Mouse (Mus musculus): ENCODE measurements around the gene Il1r1. TPM values are rescaled to one million over a fixed set of nuclear protein-coding genes. Genes with fewer than 3 reads are reported as not detected.

The Il1r1 gene
- total and polyA plus RNA-seq, 3 experiments, result 1.4 to 3.1 TPM; not detected in 1

- DNase-seq (ENCODE audit: low read depth, low spot score), result no peak
- Histone ChIP-seq H3K9ac (ENCODE audit: control insufficient read depth, low read depth, low read length, poor library complexity, severe bottlenecking) (no peak overlapping the region), H3K27ac (ENCODE audit: control insufficient read depth, low read depth, low read length) (no peak overlapping the region), H3K4me3 (ENCODE audit: control insufficient read depth in 1 of 2, insufficient read depth in 1 of 2, low read depth in 2 of 2, low read length in 2 of 2) (no peak overlapping the region), H3K9me3 (replicated peaks; ENCODE audit: insufficient read depth, low read length) (no peaks in the 10 kb centered on the region), H3K79me2 (ENCODE audit: control insufficient read depth, insufficient read depth, low read length, poor library complexity) (no peaks in the 10 kb centered on the region), H3K27me3 (ENCODE audit: control insufficient read depth in 1 of 2, insufficient read depth in 2 of 2, low read length in 2 of 2) (no peaks in the 10 kb centered on the region), H3K4me1 (ENCODE audit: control insufficient read depth in 1 of 2, insufficient read depth in 2 of 2, low read length in 2 of 2) (peaks cover 0 to 9% of the 10 kb centered on the region in 2 experiments; a peak in 2 of 4 replicates), H3K36me3 (ENCODE audit: control insufficient read depth in 1 of 2, insufficient read depth in 2 of 2, low read length in 2 of 2) (peaks cover 0 to 3% of the 10 kb centered on the region in 2 experiments; a peak in 2 of 4 replicates)
- TF ChIP-seq TAL1 (IDR thresholded peaks at IDR 0.05; ENCODE audit: low read length), result no peak
- no peak for TF ChIP-seq JUND (IDR thresholded peaks at IDR 0.05; ENCODE audit: low read depth, low read length)
- no peak for TF ChIP-seq MAZ (IDR thresholded peaks at IDR 0.05; ENCODE audit: low read depth, low read length)
- TF ChIP-seq MXI1 (IDR thresholded peaks at IDR 0.05; ENCODE audit: low read depth, low read length), result no peak
- TF ChIP-seq ZMIZ1 (IDR thresholded peaks at IDR 0.05; ENCODE audit: low read depth, low read length), result no peak
- TF ChIP-seq CHD2 (IDR thresholded peaks at IDR 0.05; ENCODE audit: low read length), result no peak
- no peak for TF ChIP-seq SIN3A (IDR thresholded peaks at IDR 0.05; ENCODE audit: low read length)
- TF ChIP-seq MEF2A (IDR thresholded peaks at IDR 0.05; ENCODE audit: extremely low read depth, insufficient replicate concordance, low read depth, low read length, poor library complexity, severe bottlenecking), result no peak
- TF ChIP-seq NRF1 (IDR thresholded peaks at IDR 0.05; ENCODE audit: insufficient read depth, low read depth, low read length, poor library complexity, severe bottlenecking), result no peak
- TF ChIP-seq POLR2AphosphoS2 (IDR thresholded peaks at IDR 0.05; ENCODE audit: low read length), result no peak
These were observed 54.4 kb downstream of the Il1r1 start for GRCm38 (mm10) chr1:40279182-40279743.

- Histone ChIP-seq H3K4me3 (ENCODE audit: control insufficient read depth in 1 of 2, insufficient read depth in 1 of 2, low read depth in 2 of 2, low read length in 2 of 2) (no peak overlapping the region), H3K36me3 (ENCODE audit: control insufficient read depth in 1 of 2, insufficient read depth in 2 of 2, low read length in 2 of 2) (peaks cover 0 to 4% of the 10 kb centered on the region in 2 experiments; a peak in 2 of 4 replicates)
These were observed 57.1 kb downstream of the Il1r1 start for GRCm38 (mm10) chr1:40281950-40282349.

GRCm38 (mm10) chr1:40282394-40282793 lies 57.5 kb downstream of the Il1r1 start:
- no peaks in the 10 kb centered on the region for H3K27me3 ChIP-seq (ENCODE audit: control insufficient read depth in 1 of 2, insufficient read depth in 2 of 2, low read length in 2 of 2)
- no peaks in the 10 kb centered on the region for H3K79me2 ChIP-seq (ENCODE audit: control insufficient read depth, insufficient read depth, low read length, poor library complexity)
- H3K27ac ChIP-seq (ENCODE audit: control insufficient read depth, low read depth, low read length), result no peak overlapping the region
- DNase-seq (ENCODE audit: low read depth, low spot score), result no peak
- H3K4me1 ChIP-seq (ENCODE audit: control insufficient read depth in 1 of 2, insufficient read depth in 2 of 2, low read length in 2 of 2), result peaks cover 0 to 9% of the 10 kb centered on the region in 2 experiments; a peak in 2 of 4 replicates
- no peaks in the 10 kb centered on the region for H3K9me3 ChIP-seq (replicated peaks; ENCODE audit: insufficient read depth, low read length)
- peaks cover 0 to 6% of the 10 kb centered on the region in 2 experiments; a peak in 2 of 4 replicates for H3K36me3 ChIP-seq (ENCODE audit: control insufficient read depth in 1 of 2, insufficient read depth in 2 of 2, low read length in 2 of 2)
- H3K9ac ChIP-seq (ENCODE audit: control insufficient read depth, low read depth, low read length, poor library complexity, severe bottlenecking), result no peak overlapping the region
- no peak overlapping the region for H3K4me3 ChIP-seq (ENCODE audit: control insufficient read depth in 1 of 2, insufficient read depth in 1 of 2, low read depth in 2 of 2, low read length in 2 of 2)
- TF ChIP-seq ZC3H11A (IDR thresholded peaks at IDR 0.05; ENCODE audit: low read depth, low read length) (no peak), CHD1 (IDR thresholded peaks at IDR 0.05; ENCODE audit: low read depth, low read length) (no peak), ETS1 (IDR thresholded peaks at IDR 0.05; ENCODE audit: low read depth, low read length) (no peak), NRF1 (IDR thresholded peaks at IDR 0.05; ENCODE audit: insufficient read depth, low read depth, low read length, poor library complexity, severe bottlenecking) (no peak), ELF1 (IDR thresholded peaks at IDR 0.05; ENCODE audit: low read depth, low read length) (no peak)

More at GRCm38 (mm10) chr1:40281950-40282349, 57.1 kb downstream of the Il1r1 start:
- Histone ChIP-seq H3K9me3 (replicated peaks; ENCODE audit: insufficient read depth, low read length) (no peaks in the 10 kb centered on the region), H3K9ac (ENCODE audit: control insufficient read depth, low read depth, low read length, poor library complexity, severe bottlenecking) (no peak overlapping the region), H3K27ac (ENCODE audit: control insufficient read depth, low read depth, low read length) (no peak overlapping the region), H3K79me2 (ENCODE audit: control insufficient read depth, insufficient read depth, low read length, poor library complexity) (no peaks in the 10 kb centered on the region), H3K4me1 (ENCODE audit: control insufficient read depth in 1 of 2, insufficient read depth in 2 of 2, low read length in 2 of 2) (peaks cover 0 to 9% of the 10 kb centered on the region in 2 experiments; a peak in 2 of 4 replicates), H3K27me3 (ENCODE audit: control insufficient read depth in 1 of 2, insufficient read depth in 2 of 2, low read length in 2 of 2) (no peaks in the 10 kb centered on the region)
- DNase-seq (ENCODE audit: low read depth, low spot score), result no peak
- no peak for TF ChIP-seq MYB (IDR thresholded peaks at IDR 0.05; ENCODE audit: low read depth, low read length)
- no peak for TF ChIP-seq CHD1 (IDR thresholded peaks at IDR 0.05; ENCODE audit: low read depth, low read length)
- no peak for TF ChIP-seq ZNF384 (IDR thresholded peaks at IDR 0.05; ENCODE audit: low read depth, low read length)
- TF ChIP-seq MAX (IDR thresholded peaks at IDR 0.05; ENCODE audit: low read length), result no peak
- TF ChIP-seq ZKSCAN1 (IDR thresholded peaks at IDR 0.05; ENCODE audit: low read depth, low read length), result no peak
- TF ChIP-seq MAZ (IDR thresholded peaks at IDR 0.05; ENCODE audit: low read depth, low read length), result no peak
- TF ChIP-seq TCF12 (IDR thresholded peaks at IDR 0.05; ENCODE audit: low read depth, low read length), result no peak
- TF ChIP-seq EP300 (IDR thresholded peaks at IDR 0.05; ENCODE audit: low read depth in 1 of 2, low read length in 2 of 2), result no peak
- TF ChIP-seq TAL1 (IDR thresholded peaks at IDR 0.05; ENCODE audit: low read length), result no peak

All from MEL (cell line).